9 mouse cellular contexts compared by ENCODE assay signal in the genomic region with DNA sequence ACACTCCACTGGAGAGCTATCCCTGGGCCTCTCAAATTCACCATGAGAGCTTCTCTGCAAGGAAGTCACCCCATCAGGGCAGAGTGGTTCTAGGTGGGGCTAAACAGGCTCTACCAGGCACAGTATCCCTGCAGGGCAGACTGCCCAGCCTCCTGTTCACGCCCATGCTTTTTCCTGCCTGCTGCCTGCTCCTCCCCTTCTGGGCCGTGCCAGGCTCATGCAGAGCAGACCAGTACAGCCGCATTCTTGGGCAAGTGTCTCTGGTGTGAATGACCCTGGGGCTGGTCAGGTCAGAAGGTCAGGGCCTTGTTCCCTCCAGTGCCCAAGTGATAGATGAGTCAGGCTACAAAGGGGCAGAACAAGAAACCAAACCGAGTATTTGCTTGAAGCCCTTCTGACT. TPM values are rescaled to one million over a fixed set of nuclear protein-coding genes. Genes with fewer than 3 reads are reported as not detected.
DNase-seq lines count a peak whose midpoint lies in the region; ATAC-seq and TF ChIP-seq lines count a peak whose summit lies in the region.
"Had no signal": no experiment of that assay in that cellular context is flagged by ENCODE, and none has a peak within 500 bp of the region (broad histone marks: within the 10 kb centered on the region; RNA-seq: fewer than 3 reads in every experiment).

No protein-coding gene starts in this region.

- no peak overlapping the region for H3K9ac ChIP-seq in embryonic facial prominence, embryonic 13.5 days
- no peak overlapping the region for H3K9ac ChIP-seq in intestine, postnatal 0 days (ENCODE audit: low read depth, low read length)
- H3K9ac ChIP-seq: limb, embryonic 12.5 days had no signal

- peaks cover 30% of the 10 kb centered on the region for H3K4me1 ChIP-seq in embryonic facial prominence, embryonic 13.5 days
- H3K4me1 ChIP-seq in intestine, postnatal 0 days (replicated peaks; ENCODE audit: control insufficient read depth, insufficient read depth, low read length): peaks cover 8% of the 10 kb centered on the region

- DNase-seq in heart, adult 11 months: peak; percentile 98
- no peak for DNase-seq in heart, adult 8-10 months (ENCODE audit: low spot score)
- DNase-seq in lung, postnatal 14 days: peak; percentile 78
- DNase-seq in spleen, postnatal 36 days (ENCODE audit: low spot score in 2 of 2): no peak

- H3K4me2 ChIP-seq in embryonic facial prominence, embryonic 13.5 days: no peak overlapping the region
- no peak overlapping the region for H3K4me2 ChIP-seq in intestine, postnatal 0 days (replicated peaks; ENCODE audit: low read depth)
- H3K4me2 ChIP-seq: limb, embryonic 12.5 days had no signal

- H3K36me3 ChIP-seq in embryonic facial prominence, embryonic 13.5 days: no peaks in the 10 kb centered on the region
- no peaks in the 10 kb centered on the region for H3K36me3 ChIP-seq in intestine, postnatal 0 days (ENCODE audit: control insufficient read depth, insufficient read depth)
- H3K36me3 ChIP-seq: limb, embryonic 12.5 days had no signal

- H3K27ac ChIP-seq in embryonic facial prominence, embryonic 13.5 days: peak overlapping the region; percentile 9
- no peak overlapping the region for H3K27ac ChIP-seq in intestine, postnatal 0 days (ENCODE audit: low read depth, low read length)
- H3K27ac ChIP-seq: limb, embryonic 12.5 days had no signal

- H3K27me3 ChIP-seq in embryonic facial prominence, embryonic 13.5 days: peaks cover 33% of the 10 kb centered on the region
- peaks cover 11% of the 10 kb centered on the region for H3K27me3 ChIP-seq in intestine, postnatal 0 days (replicated peaks; ENCODE audit: control insufficient read depth, insufficient read depth, low read length)

- H3K9me3 ChIP-seq in embryonic facial prominence, embryonic 13.5 days: no peaks in the 10 kb centered on the region
- no peaks in the 10 kb centered on the region for H3K9me3 ChIP-seq in intestine, postnatal 0 days (ENCODE audit: control insufficient read depth)
- H3K9me3 ChIP-seq: limb, embryonic 12.5 days had no signal

- WGBS in embryonic facial prominence, embryonic 13.5 days: 5% methylated on average over 4 of the region's 4 CpGs
- 9% methylated on average over 4 of the region's 4 CpGs for WGBS in intestine, postnatal 0 days

- no peak overlapping the region for H3K4me3 ChIP-seq in embryonic facial prominence, embryonic 13.5 days
- no peak overlapping the region for H3K4me3 ChIP-seq in intestine, postnatal 0 days (ENCODE audit: low read depth, low read length)
- H3K4me3 ChIP-seq: limb, embryonic 12.5 days had no signal

- no peak for TF ChIP-seq CTCF in intestine, postnatal 0 days (IDR thresholded peaks at IDR 0.05; ENCODE audit: low read depth)

- ATAC-seq in embryonic facial prominence, embryonic 13.5 days (ENCODE audit: insufficient number of reproducible peaks, insufficient read depth, low FRiP score, low TSS enrichment, low read depth): no peak
- ATAC-seq in intestine, postnatal 0 days: peak; percentile 34; the same call in 1 of the 2 replicates
- no peak for ATAC-seq in frontal cortex, adult (ENCODE audit: low TSS enrichment)
- ATAC-seq in cerebellum, adult (ENCODE audit: insufficient number of reproducible peaks, low FRiP score, low TSS enrichment): no peak

RNA-seq across cellular contexts. Expression of gene Ppl, which starts 4.3 kb away (rescaled TPM):
- total RNA-seq in heart, adult 8-10 months (2022): 10 to 100 TPM in 1 of 4 experiments, 1 to 10 TPM in 3; 6.3 to 10.6 (median 8.1) TPM
- polyA plus RNA-seq in embryonic facial prominence, embryonic 13.5 days (2015; fragmentation: Nextera tagmentation; extraction: Ambion mirVana): 7.9 and 8.4 TPM in 2 replicates
- polyA plus RNA-seq in intestine, postnatal 0 days (2015; fragmentation: Nextera tagmentation; extraction: Ambion mirVana): 0.69 and 0.86 TPM in 2 replicates

RNA-seq across cellular contexts. Expression of gene Sec14l5, which starts 10.4 kb away (rescaled TPM):
- total RNA-seq in heart, adult 8-10 months (2022): 1 to 10 TPM in 1 of 4 experiments, under 1 TPM in 3; 0.57 to 1.0 (median 0.78) TPM
- 0.06 and 0.14 TPM in 2 replicates for polyA plus RNA-seq in embryonic facial prominence, embryonic 13.5 days (2015; fragmentation: Nextera tagmentation; extraction: Ambion mirVana)
- not detected in 2 replicates for polyA plus RNA-seq in intestine, postnatal 0 days (2015; fragmentation: Nextera tagmentation; extraction: Ambion mirVana)

Comparison
In these comparisons a context has a peak if more than half of its experiments do, and no peak if none do; other contexts are left out.
1. DNase-seq: peak in heart, adult 11 months (single experiment) and lung, postnatal 14 days (single experiment); none in heart, adult 8-10 months (single experiment) and spleen, postnatal 36 days (0 of 2).